ENCODE assay signal across 17 mouse cellular contexts in the genomic region with DNA sequence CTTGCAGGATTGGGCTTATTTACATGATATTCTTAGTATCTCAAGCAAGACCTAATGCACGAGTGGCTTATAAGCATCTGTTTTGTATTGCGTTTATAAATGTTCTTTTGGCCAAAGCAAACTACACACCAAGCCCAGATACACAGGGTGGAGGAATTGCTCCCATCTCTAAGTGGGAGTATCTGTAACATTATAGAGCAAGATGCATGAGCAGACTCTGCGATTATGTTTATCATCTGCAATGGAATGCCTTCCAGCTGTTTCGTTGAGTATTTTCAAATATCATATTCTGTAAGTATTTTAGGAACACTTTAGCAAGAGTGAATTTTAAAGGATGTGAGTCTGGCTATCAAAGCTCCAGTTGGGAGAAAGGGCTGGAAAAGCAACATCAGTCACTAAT. TPM values are rescaled to one million over a fixed set of nuclear protein-coding genes. Genes with fewer than 3 reads are reported as not detected.
"Had no signal": no experiment of that assay in that cellular context is flagged by ENCODE, and none has a peak within 500 bp of the region (broad histone marks: within the 10 kb centered on the region; RNA-seq: fewer than 3 reads in every experiment).

No protein-coding gene starts in this region.

- H3K9ac ChIP-seq: liver, embryonic 13.5 days; liver, embryonic 15.5 days; liver, postnatal 0 days; midbrain, embryonic 12.5 days; midbrain, embryonic 15.5 days; neural tube, embryonic 12.5 days; stomach, embryonic 15.5 days had no signal

- H3K4me1 ChIP-seq: megakaryocyte, embryonic 14.5 days; midbrain, embryonic 12.5 days; midbrain, embryonic 15.5 days; neural tube, embryonic 12.5 days; stomach, embryonic 15.5 days had no signal

- DNase-seq: liver; liver, embryonic 13.5 days; liver, postnatal 0 days; lung, postnatal 14 days; right cerebral cortex, postnatal 14 days; thymus, adult 2 months; thymus, postnatal 25 days; thymus, postnatal 4 days had no signal

- H3K36me3 ChIP-seq: liver, embryonic 13.5 days; liver, embryonic 15.5 days; midbrain, embryonic 12.5 days; midbrain, embryonic 15.5 days; neural tube, embryonic 12.5 days; stomach, embryonic 15.5 days had no signal

- H3K9me3 ChIP-seq: liver, embryonic 13.5 days; liver, embryonic 15.5 days; megakaryocyte, embryonic 14.5 days; midbrain, embryonic 12.5 days; midbrain, embryonic 15.5 days; neural tube, embryonic 12.5 days; stomach, embryonic 15.5 days had no signal

- H3K4me3 ChIP-seq: liver, embryonic 13.5 days; liver, embryonic 15.5 days; megakaryocyte, embryonic 14.5 days; midbrain, embryonic 12.5 days; midbrain, embryonic 15.5 days; neural tube, embryonic 12.5 days; stomach, embryonic 15.5 days had no signal

- H3K4me2 ChIP-seq: liver, embryonic 11.5 days; liver, embryonic 13.5 days; liver, embryonic 15.5 days; midbrain, embryonic 12.5 days; midbrain, embryonic 15.5 days; neural tube, embryonic 12.5 days; stomach, embryonic 15.5 days had no signal

- H3K27ac ChIP-seq: liver, embryonic 13.5 days; liver, embryonic 15.5 days; macrophage; midbrain, embryonic 12.5 days; midbrain, embryonic 15.5 days; neural tube, embryonic 12.5 days; stomach, embryonic 15.5 days; stomach, postnatal 0 days had no signal

- H3K27me3 ChIP-seq: liver, embryonic 13.5 days; liver, embryonic 15.5 days; megakaryocyte, embryonic 14.5 days; midbrain, embryonic 12.5 days; midbrain, embryonic 15.5 days; neural tube, embryonic 12.5 days; stomach, embryonic 15.5 days had no signal

- ATAC-seq: liver, postnatal 0 days; midbrain, embryonic 15.5 days had no signal

RNA-seq across cellular contexts. Expression of gene Hmgcll1, which starts 25.2 kb away (rescaled TPM):
- polyA plus RNA-seq: macrophage had no signal
